Mouse (Mus musculus): Measurements from ENCODE around the gene Sod3. TPM values are rescaled to one million over a fixed set of nuclear protein-coding genes. Genes with fewer than 3 reads are reported as not detected.

Sod3 gene
- polyA plus RNA-seq (2015; fragmentation: Nextera tagmentation; extraction: Ambion mirVana), result 7.3 and 7.4 TPM in 2 replicates

DNA sequence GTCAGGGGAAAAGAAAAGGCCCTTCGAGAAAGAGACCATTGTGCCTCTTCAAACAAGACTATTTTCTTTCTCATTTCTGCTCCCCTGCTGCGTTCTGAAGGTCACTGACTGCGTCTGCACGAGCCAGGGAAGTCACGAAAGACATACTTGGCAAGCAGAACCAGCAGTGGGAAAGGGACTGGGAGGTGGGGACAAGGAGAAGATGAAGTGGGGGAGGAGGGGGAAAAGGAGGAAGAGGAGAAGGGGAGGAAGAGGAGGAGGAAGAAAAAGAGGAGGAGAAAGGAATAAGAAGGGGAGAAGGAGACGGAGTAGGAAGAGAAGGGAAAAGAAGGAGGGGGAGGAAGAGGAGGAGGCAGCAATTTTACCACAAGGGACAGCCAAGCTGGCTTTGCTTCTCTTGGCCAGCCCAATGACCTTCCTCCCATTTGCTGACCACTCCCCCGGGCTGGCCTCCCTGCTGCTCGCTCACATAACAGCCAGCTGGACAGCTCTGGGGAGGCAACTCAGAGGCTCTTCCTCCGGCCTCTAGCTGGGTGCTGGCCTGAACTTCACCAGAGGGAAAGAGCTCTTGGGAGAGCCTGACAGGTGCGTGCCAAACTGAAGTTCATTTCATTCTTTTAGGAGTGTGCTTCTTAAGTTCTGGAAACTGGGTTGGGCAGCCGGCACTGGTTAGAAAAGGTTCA lies at the start of gene Sod3:
TSS of gene Sod3 (plus strand) at position 324 of the 683 bp plus-strand sequence.

Other genes starting within 250 kb of the Sod3 start
- gene Dhx15, start 173.3 kb upstream of the Sod3 start, polyA plus RNA-seq (2015; fragmentation: Nextera tagmentation; extraction: Ambion mirVana), result 56.4 and 64.4 TPM in 2 replicates
- 1.7 TPM in 2 replicates for gene Ccdc149, start 107.7 kb downstream of the Sod3 start, polyA plus RNA-seq (2015; fragmentation: Nextera tagmentation; extraction: Ambion mirVana)
- 0.88 and 0.99 TPM in 2 replicates for gene Lgi2, start 202.7 kb downstream of the Sod3 start, polyA plus RNA-seq (2015; fragmentation: Nextera tagmentation; extraction: Ambion mirVana)

Measured in urinary bladder, postnatal 0 days (tissue).